Comparison of ENCODE assay signal across 20 mouse cellular contexts in genomic region chr14:49838410-49838809, GRCm38 (mm10). TPM values are rescaled to one million over a fixed set of nuclear protein-coding genes. Genes with fewer than 3 reads are reported as not detected.
A peak's percentile ranks its signal among the peaks of the same experiment; 100 is the strongest.
DNase-seq lines count a peak whose midpoint lies in the region; ATAC-seq lines count a peak whose summit lies in the region.
"Had no signal": no experiment of that assay in that cellular context is flagged by ENCODE, and none has a peak within 500 bp of the region (broad histone marks: within the 10 kb centered on the region; RNA-seq: fewer than 3 reads in every experiment).

No protein-coding gene starts in this region.

- peak; percentile 91 for DNase-seq in cerebellum, adult 11-12 months
- DNase-seq in cerebellum, adult 8-10 months: peak; percentile 84
- DNase-seq in cerebellum, postnatal 14 days: peak; percentile 53 to 79
- DNase-seq in layer of hippocampus, adult 9-10 months (ENCODE audit: low spot score): no peak
- DNase-seq in frontal cortex, postnatal 10 days (ENCODE audit: low spot score in 2 of 2): no peak
- DNase-seq: adrenal gland, adult 2 months; adrenal gland, postnatal 25 days; embryo, embryonic 11 days; gastrocnemius, postnatal 10 days; heart, adult 2 months; heart, postnatal 36 days; kidney, adult 2 months had no signal

- no peak overlapping the region for H3K27ac ChIP-seq in neural tube, embryonic 15.5 days (replicated peaks)
- H3K27ac ChIP-seq: embryonic facial prominence, embryonic 15.5 days; forebrain, embryonic 10.5 days; heart, adult 2 months; hindbrain, embryonic 15.5 days had no signal

- 70% methylated on average over 5 of the region's 5 CpGs for WGBS in neural tube, embryonic 15.5 days

- no peaks in the 10 kb centered on the region for H3K4me1 ChIP-seq in neural tube, embryonic 15.5 days
- H3K4me1 ChIP-seq: embryonic facial prominence, embryonic 15.5 days; forebrain, embryonic 10.5 days; heart, embryonic 12.5 days; hindbrain, embryonic 15.5 days had no signal

- H3K27me3 ChIP-seq in neural tube, embryonic 15.5 days (replicated peaks): no peaks in the 10 kb centered on the region
- H3K27me3 ChIP-seq: embryonic facial prominence, embryonic 15.5 days; heart, embryonic 12.5 days; hindbrain, embryonic 15.5 days had no signal

- no peaks in the 10 kb centered on the region for H3K36me3 ChIP-seq in neural tube, embryonic 15.5 days
- H3K36me3 ChIP-seq: embryonic facial prominence, embryonic 15.5 days; forebrain, embryonic 10.5 days; heart, embryonic 12.5 days; hindbrain, embryonic 15.5 days had no signal

- H3K9me3 ChIP-seq in neural tube, embryonic 15.5 days (replicated peaks): no peaks in the 10 kb centered on the region
- H3K9me3 ChIP-seq: embryonic facial prominence, embryonic 15.5 days; forebrain, embryonic 10.5 days; heart, embryonic 12.5 days; hindbrain, embryonic 15.5 days had no signal

- no peak for ATAC-seq in neural tube, embryonic 15.5 days (ENCODE audit: low FRiP score)
- ATAC-seq: forebrain, embryonic 14.5 days; intestine, embryonic 16.5 days had no signal

- no peak overlapping the region for H3K4me2 ChIP-seq in neural tube, embryonic 15.5 days
- H3K4me2 ChIP-seq: embryonic facial prominence, embryonic 15.5 days; heart, embryonic 12.5 days; hindbrain, embryonic 15.5 days had no signal

- H3K9ac ChIP-seq in neural tube, embryonic 15.5 days (replicated peaks): no peak overlapping the region
- H3K9ac ChIP-seq: embryonic facial prominence, embryonic 15.5 days; heart, embryonic 12.5 days; hindbrain, embryonic 15.5 days had no signal

- H3K4me3 ChIP-seq in neural tube, embryonic 15.5 days (replicated peaks): no peak overlapping the region
- H3K4me3 ChIP-seq: embryonic facial prominence, embryonic 15.5 days; erythroblast, embryonic 14.5 days; forebrain, embryonic 10.5 days; heart, adult 2 months; heart, embryonic 12.5 days; hindbrain, embryonic 15.5 days had no signal

RNA-seq across cellular contexts. Expression of gene Armh4, which starts 55.2 kb away (rescaled TPM):
- 22.9 and 25.8 TPM in 2 replicates for polyA plus RNA-seq in neural tube, embryonic 15.5 days (2015; fragmentation: Nextera tagmentation; extraction: Ambion mirVana)
- polyA plus RNA-seq: erythroblast, embryonic 14.5 days had no signal

Comparison
In these comparisons a context has a peak if more than half of its experiments do, and no peak if none do; other contexts are left out.
1. DNase-seq: peak in cerebellum, adult 11-12 months (single experiment), cerebellum, adult 8-10 months (single experiment) and cerebellum, postnatal 14 days (2 of 2); none in layer of hippocampus, adult 9-10 months (single experiment) and frontal cortex, postnatal 10 days (0 of 2).